Mouse (Mus musculus) embryonic facial prominence, embryonic 11.5 days (tissue): ENCODE measurements at regions not wholly inside any gene's neighbourhood (a gene's known extent, or its start where the extent isn't known, plus 50 kb on each side); places are given as distances from the start of the nearest gene placed in this dataset.

Experiments
- ATAC-seq: fragments of 200-750 bp; cut with Nextera tagmentation; replicated peaks from 2 replicates; pipeline ENCODE4 v1.8.0; 2017; ENCODE audit warnings: low read depth; ENCODE audit not compliant: insufficient number of reproducible peaks, low FRiP score, low TSS enrichment
- DNase-seq: peaks from one replicate; pipeline ENCODE4 v3.0.0-alpha.2; 2015; ENCODE audit warnings: low spot score
- H3K27ac ChIP-seq: fragments of 300-500 bp; sonication (generic); replicated peaks from 2 replicates; pipeline ENCODE4 v1.5.1; 2014; ENCODE audit warnings: mild to moderate bottlenecking, low read depth, low read length, control low read depth
- H3K27me3 ChIP-seq: fragments of 300-500 bp; sonication (generic); 2 replicates; pipeline ENCODE4 v1.6.1; 2014; ENCODE audit warnings: mild to moderate bottlenecking, low read length, moderate library complexity, mixed read lengths; ENCODE audit not compliant: control insufficient read depth, insufficient read depth
- H3K36me3 ChIP-seq: fragments of 300-500 bp; sonication (generic); replicated peaks from 2 replicates; pipeline ENCODE4 v1.6.1; 2014; ENCODE audit warnings: low read depth, mild to moderate bottlenecking, low read length, moderate library complexity, mixed read lengths; ENCODE audit not compliant: control insufficient read depth, insufficient read depth
- H3K4me1 ChIP-seq: fragments of 300-500 bp; sonication (generic); 2 replicates; pipeline ENCODE4 v1.6.1; 2014; ENCODE audit warnings: low read length, mixed read lengths; ENCODE audit not compliant: control insufficient read depth, insufficient read depth
- H3K4me2 ChIP-seq: fragments of 300-500 bp; sonication (generic); 2 replicates; pipeline ENCODE4 v1.6.1; 2014; ENCODE audit warnings: low read depth, mild to moderate bottlenecking, control low read depth, low read length, moderate library complexity
- H3K4me3 ChIP-seq: fragments of 300-500 bp; sonication (generic); 2 replicates; pipeline ENCODE4 v1.5.1; 2014; ENCODE audit warnings: low read depth, low read length, control low read depth
- H3K9ac ChIP-seq: fragments of 300-500 bp; sonication (generic); replicated peaks from 2 replicates; pipeline ENCODE4 v1.6.1; 2014; ENCODE audit warnings: mild to moderate bottlenecking, control low read depth, low read length
- H3K9me3 ChIP-seq: fragments of 300-500 bp; sonication (generic); replicated peaks from 2 replicates; pipeline ENCODE4 v1.6.1; 2016; ENCODE audit warnings: mild to moderate bottlenecking, low read length, inconsistent platforms, mixed read lengths; ENCODE audit not compliant: control insufficient read depth
- WGBS: fragments of 180-500 bp; shearing (Covaris S2); extraction: QIAGEN DNeasy Blood & Tissue Kit; methylation state at CpG from one replicate; pipeline ENCODE4 v1.1.7; 2014; 5-methylcytosine and 5-hydroxymethylcytosine counted together

- H3K9me3 ChIP-seq: no peaks in the 10 kb centered on the region
- ATAC-seq (no peak), DNase-seq (peak; percentile 36)
- no peak overlapping the region for H3K4me2 ChIP-seq
- no peak overlapping the region for H3K4me3 ChIP-seq
- peak overlapping the region; percentile 14; the same call in 1 of the 2 replicates for H3K9ac ChIP-seq
- no peaks in the 10 kb centered on the region for H3K27me3 ChIP-seq
- 16% methylated on average over 8 of the region's 8 CpGs for WGBS
- H3K27ac ChIP-seq: no peak overlapping the region
- no peaks in the 10 kb centered on the region for H3K4me1 ChIP-seq
- H3K36me3 ChIP-seq: no peaks in the 10 kb centered on the region
These were observed 84.3 kb upstream of the Lgalsl start for GRCm38 (mm10) chr11:20915182-20915602.

DNA sequence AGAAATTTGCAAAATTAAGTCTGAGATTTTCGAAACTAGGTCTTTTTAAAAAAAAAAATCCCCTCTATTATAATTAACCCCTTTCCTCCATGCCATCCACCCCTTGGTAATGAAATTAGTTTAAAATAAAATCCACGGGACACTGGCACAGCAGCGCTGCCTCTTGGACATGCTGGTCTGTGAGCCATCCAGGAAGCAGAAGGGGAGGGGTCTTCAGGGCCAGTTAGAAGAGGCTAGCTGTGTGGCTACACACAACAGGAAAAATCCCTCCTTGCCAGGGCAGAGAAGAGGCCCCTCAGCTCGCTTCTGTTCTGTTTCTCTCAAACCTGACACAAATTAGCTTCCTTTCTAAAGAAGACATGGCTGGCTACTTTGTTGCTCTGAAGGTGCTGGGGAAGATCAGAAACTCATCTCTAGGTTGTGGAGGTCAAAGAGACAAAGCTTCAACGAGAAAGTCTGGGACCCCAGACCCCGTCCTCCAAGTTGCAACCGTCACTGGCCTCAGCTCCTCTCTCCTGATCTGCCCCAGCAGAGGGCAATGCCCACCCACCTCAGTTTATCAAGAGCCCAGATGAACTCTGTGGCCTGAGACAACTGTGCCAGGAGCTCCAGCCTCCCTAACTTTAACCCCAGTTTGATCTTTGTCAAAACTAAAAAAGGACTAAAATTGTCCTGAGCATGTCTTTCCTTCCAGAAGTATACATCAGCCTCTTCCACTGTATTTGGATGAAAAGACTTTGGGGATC, 85.0 kb upstream of the Lgalsl start:
- Histone ChIP-seq H3K27me3 (no peaks in the 10 kb centered on the region), H3K9me3 (no peaks in the 10 kb centered on the region), H3K4me1 (no peaks in the 10 kb centered on the region), H3K4me2 (no peak overlapping the region), H3K9ac (no peak overlapping the region), H3K36me3 (no peaks in the 10 kb centered on the region), H3K27ac (no peak overlapping the region), H3K4me3 (no peak overlapping the region)
- WGBS: 31% methylated on average over 7 of the region's 7 CpGs
- ATAC-seq (no peak), DNase-seq (peak; percentile 30)

DNA sequence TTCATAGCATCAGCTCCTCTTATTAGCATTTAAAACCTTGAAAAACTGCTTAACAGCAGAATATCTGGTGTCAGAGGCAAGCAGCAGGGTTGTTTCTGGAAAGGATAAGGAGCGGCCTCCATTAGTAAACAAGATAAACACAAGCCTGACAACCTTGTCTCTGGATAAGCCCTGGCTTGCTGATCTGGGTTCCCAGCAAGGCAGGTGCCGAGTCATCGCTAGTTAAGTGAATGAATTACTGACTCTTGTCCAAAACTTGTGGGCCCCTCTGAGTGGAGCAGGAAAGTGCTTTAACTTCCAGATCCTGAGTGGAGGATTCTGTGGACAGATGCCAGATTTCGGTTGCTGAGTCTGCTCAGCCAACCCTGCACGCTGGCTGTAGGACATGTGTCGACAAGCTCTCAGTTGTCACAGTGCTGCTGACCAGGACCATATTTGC, 85.6 kb upstream of the Lgalsl start:
- Histone ChIP-seq H3K4me3 (no peak overlapping the region), H3K4me1 (no peaks in the 10 kb centered on the region), H3K27ac (peak overlapping the region; percentile 28; the same call in 1 of the 2 replicates)

DNA sequence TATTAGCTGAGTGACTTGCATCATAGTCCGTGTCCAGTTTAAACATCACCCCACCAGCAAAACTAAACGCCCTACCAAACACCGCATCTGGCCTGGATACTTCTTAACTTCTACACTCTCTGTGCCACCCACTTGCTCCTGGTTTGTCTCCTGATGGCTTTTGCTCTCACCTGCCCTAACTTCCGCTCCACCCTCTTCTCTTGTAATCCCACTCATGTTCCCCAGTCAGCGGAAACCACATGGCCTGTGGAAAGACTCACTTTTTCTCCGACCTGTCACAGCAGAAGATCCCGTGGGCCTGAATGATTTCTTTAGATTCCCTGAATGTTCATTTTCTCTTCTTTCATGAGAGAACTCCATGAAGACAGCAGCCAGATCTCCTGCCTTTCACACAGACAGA, 86.1 kb upstream of the Lgalsl start:
- Histone ChIP-seq H3K4me2 (no peak overlapping the region), H3K27ac (peak overlapping the region; percentile 28; the same call in 1 of the 2 replicates), H3K4me3 (no peak overlapping the region), H3K27me3 (no peaks in the 10 kb centered on the region), H3K36me3 (no peaks in the 10 kb centered on the region), H3K9me3 (no peaks in the 10 kb centered on the region), H3K9ac (no peak overlapping the region), H3K4me1 (no peaks in the 10 kb centered on the region)
- DNase-seq (no peak), ATAC-seq (no peak)
- 89% methylated on average over 7 of the region's 7 CpGs for WGBS

More for the DNA sequence above, 85.6 kb upstream of the Lgalsl start:
- Histone ChIP-seq H3K27me3 (no peaks in the 10 kb centered on the region), H3K9me3 (no peaks in the 10 kb centered on the region), H3K4me2 (no peak overlapping the region), H3K9ac (no peak overlapping the region), H3K36me3 (no peaks in the 10 kb centered on the region)
- DNase-seq (no peak), ATAC-seq (no peak)
- 81% methylated on average over 6 of the region's 6 CpGs for WGBS

GRCm38 (mm10) chr11:20917483-20917882, 86.6 kb upstream of the Lgalsl start:
- Histone ChIP-seq H3K9ac (no peak overlapping the region), H3K4me3 (no peak overlapping the region), H3K4me2 (no peak overlapping the region), H3K9me3 (no peaks in the 10 kb centered on the region), H3K27ac (no peak overlapping the region), H3K27me3 (no peaks in the 10 kb centered on the region), H3K36me3 (no peaks in the 10 kb centered on the region), H3K4me1 (no peaks in the 10 kb centered on the region)
- WGBS: 81% methylated on average over 5 of the region's 5 CpGs
- ATAC-seq: no peak
- no peak for DNase-seq

- Histone ChIP-seq H3K4me2 (no peak overlapping the region), H3K27ac (no peak overlapping the region), H3K27me3 (no peaks in the 10 kb centered on the region), H3K4me1 (no peaks in the 10 kb centered on the region), H3K9ac (no peak overlapping the region), H3K4me3 (no peak overlapping the region), H3K9me3 (no peaks in the 10 kb centered on the region), H3K36me3 (no peaks in the 10 kb centered on the region)
- ATAC-seq (peak; percentile 72), DNase-seq (peak; percentile 9)
- WGBS: 34% methylated on average over 6 of the region's 6 CpGs
These were observed 92.3 kb upstream of the Lgalsl start for GRCm38 (mm10) chr11:20923115-20923514.

- ATAC-seq: no peak
- H3K4me2 ChIP-seq: no peak overlapping the region
- no peak overlapping the region for H3K27ac ChIP-seq
- WGBS: 93% methylated on average over 1 of the region's 1 CpGs
- no peak for DNase-seq
- H3K27me3 ChIP-seq: no peaks in the 10 kb centered on the region
- no peaks in the 10 kb centered on the region for H3K36me3 ChIP-seq
- H3K9me3 ChIP-seq: no peaks in the 10 kb centered on the region
- no peak overlapping the region for H3K4me3 ChIP-seq
- no peaks in the 10 kb centered on the region for H3K4me1 ChIP-seq
- H3K9ac ChIP-seq: no peak overlapping the region
These were observed 98.6 kb upstream of the Lgalsl start for GRCm38 (mm10) chr11:20929426-20929825.

- no peaks in the 10 kb centered on the region for H3K27me3 ChIP-seq
- H3K4me1 ChIP-seq: no peaks in the 10 kb centered on the region
- H3K9ac ChIP-seq: no peak overlapping the region
- WGBS: 75% methylated on average over 2 of the region's 2 CpGs
- DNase-seq (no peak), ATAC-seq (no peak)
- H3K4me2 ChIP-seq: no peak overlapping the region
- no peak overlapping the region for H3K27ac ChIP-seq
- no peaks in the 10 kb centered on the region for H3K9me3 ChIP-seq
- no peaks in the 10 kb centered on the region for H3K36me3 ChIP-seq
- no peak overlapping the region for H3K4me3 ChIP-seq
These were observed 99.2 kb upstream of the Lgalsl start for GRCm38 (mm10) chr11:20930045-20930444.
